Mouse (Mus musculus): ENCODE results near the gene 4930432M17Rik.
A peak's percentile ranks its signal among the peaks of the same experiment; 100 is the strongest.

Gene 4930432M17Rik

GRCm38 (mm10) chr3:121672135-121672790 is 1.7 kb downstream of the 4930432M17Rik start:
- DNase-seq (ENCODE audit: low spot score in 2 of 2), result peak in 1 of 2 experiments; percentile 30

DNA sequence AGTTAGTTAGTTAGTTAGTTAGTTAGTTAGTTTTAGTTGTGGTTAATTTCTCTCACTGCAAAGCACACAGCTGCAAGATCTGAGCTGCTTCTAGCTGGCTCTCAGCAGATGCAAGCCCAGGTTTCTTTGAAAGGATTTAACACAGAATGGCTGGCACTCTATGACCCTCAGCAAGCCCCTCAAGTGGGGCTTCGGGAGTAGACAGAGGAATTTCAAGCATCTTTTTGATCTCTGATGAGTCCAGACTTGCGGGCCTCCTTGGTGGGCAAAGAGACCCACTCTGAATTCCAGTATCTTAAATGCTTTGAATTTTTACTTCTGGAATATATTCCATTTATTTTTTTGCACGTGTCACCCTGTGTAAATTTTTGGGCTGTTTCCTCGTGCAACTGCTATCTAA is 8.4 kb downstream of the 4930432M17Rik start:
- no peak for DNase-seq (ENCODE audit: low spot score in 2 of 2)

DNA sequence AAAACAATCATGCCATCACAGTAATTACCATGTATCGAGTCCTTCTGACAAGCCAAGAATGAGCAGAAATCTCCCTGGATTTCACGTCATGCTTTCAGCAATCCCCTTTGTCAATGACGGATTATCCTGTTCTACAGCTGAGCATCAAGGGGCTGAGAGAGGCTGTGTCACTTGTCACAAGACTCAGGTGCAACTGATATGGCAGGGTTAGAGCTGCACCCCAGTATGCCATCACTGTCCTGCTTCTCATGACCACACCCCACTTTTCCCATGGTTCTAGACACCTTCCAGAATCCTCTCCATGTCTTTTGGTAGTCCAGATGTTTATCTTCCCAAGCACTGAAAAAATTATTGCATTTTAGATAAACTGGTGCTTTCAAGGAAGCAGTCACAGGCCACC is 8.9 kb downstream of the 4930432M17Rik start:
- DNase-seq (ENCODE audit: low spot score in 2 of 2), result no peak

DNA sequence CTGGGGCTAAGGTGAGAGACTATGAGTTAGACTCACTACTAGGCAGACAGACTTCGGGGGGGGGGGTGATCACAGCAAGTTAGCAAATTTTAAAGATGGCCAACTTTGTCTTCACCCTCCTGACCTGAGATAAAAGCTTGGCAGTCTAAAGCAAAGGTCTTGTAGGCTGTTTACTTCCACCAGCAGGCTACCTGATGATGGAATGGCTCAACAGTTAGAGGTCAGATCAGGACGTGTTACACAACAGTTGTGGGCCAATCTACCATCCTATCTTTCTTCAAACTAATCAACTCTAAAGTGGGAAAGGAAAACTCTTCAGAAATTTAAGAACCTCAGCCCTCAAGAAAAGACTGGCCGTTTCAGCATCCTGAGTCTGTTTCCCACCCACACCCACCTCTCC is 9.6 kb downstream of the 4930432M17Rik start:
- DNase-seq (ENCODE audit: low spot score in 2 of 2), result no peak

GRCm38 (mm10) chr3:121682439-121683411 is 12.2 kb downstream of the 4930432M17Rik start:
- DNase-seq (ENCODE audit: low spot score in 2 of 2), result no peak

- DNase-seq (ENCODE audit: low spot score in 2 of 2), result no peak
Observed at GRCm38 (mm10) chr3:121684552-121684951, 14.0 kb downstream of the 4930432M17Rik start.

- DNase-seq (ENCODE audit: low spot score in 2 of 2), result no peak
Observed at GRCm38 (mm10) chr3:121684963-121685362, 14.4 kb downstream of the 4930432M17Rik start.

- DNase-seq (ENCODE audit: low spot score in 2 of 2), result no peak
Observed at GRCm38 (mm10) chr3:121685985-121686384, 15.4 kb downstream of the 4930432M17Rik start.

DNA sequence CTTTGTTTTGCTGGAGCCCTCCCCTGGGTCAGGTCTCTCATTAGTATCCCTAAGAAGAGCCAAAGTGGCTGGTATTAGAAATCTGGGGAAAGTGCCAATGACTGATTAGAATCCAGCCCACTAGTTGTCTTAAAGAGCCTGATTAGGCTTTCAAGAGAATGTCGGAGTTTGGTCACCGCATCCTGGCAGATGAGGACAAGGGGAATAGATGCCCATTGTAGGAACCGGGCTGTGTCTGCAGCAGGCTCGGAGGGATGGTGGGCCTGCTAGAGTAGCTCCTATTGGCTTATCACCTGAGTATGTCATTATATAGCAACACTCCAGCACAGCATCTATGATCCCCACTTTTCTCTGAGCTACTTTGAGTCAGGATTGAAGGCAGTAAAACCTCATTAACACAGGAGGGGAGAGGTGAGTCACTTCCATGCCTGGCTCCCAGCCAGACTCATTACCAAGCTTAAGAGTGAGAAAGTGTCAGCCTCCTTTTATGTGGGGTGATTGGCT is 15.9 kb downstream of the 4930432M17Rik start:
- no peak for DNase-seq (ENCODE audit: low spot score in 2 of 2)

- DNase-seq (ENCODE audit: low spot score in 2 of 2), result no peak
Observed at GRCm38 (mm10) chr3:121687741-121688140, 17.2 kb downstream of the 4930432M17Rik start.

DNA sequence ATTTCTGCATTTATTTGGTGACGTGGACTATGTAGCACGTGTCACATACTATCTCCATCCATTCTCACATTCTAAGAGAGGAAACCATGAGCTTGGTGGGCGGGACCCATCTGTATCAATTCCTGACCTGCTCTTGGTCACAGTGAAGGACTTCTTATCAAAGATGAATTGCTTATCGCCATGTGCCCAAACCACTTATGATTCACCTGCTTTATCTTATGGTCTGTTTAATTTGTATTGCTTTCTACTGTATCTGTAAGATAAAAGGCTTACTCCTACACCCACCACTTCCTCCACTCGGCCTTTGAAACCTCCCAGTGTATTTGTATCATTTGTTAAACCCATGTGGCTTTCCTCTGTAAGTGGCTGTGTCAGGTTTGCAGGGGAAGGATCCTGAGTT is 18.5 kb downstream of the 4930432M17Rik start:
- DNase-seq (ENCODE audit: low spot score in 2 of 2), result no peak

GRCm38 (mm10) chr3:121689697-121690096 is 19.1 kb downstream of the 4930432M17Rik start:
- no peak for DNase-seq (ENCODE audit: low spot score in 2 of 2)

- no peak for DNase-seq (ENCODE audit: low spot score in 2 of 2)
Observed at GRCm38 (mm10) chr3:121693001-121693730, 22.6 kb downstream of the 4930432M17Rik start.

DNA sequence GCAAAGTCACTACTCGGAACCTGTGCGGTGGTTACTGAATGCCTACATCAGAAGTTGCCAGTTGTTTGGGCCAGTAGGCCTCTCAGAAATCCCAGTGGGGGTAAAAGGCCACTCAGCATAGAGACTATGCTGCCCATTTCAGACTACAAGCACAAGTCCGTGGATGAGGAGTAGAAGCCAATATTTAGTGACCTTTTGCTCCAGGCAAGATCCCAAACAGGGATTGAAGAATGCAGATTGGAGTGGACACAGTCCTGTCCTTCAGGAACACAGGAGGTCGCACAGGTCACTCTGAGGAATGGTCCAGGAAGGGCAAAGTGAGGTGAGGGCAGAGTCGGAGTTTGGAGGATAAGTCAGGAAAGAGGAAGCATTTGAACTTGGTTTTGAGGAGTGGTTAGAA is 23.2 kb downstream of the 4930432M17Rik start:
- DNase-seq (ENCODE audit: low spot score in 2 of 2), result no peak

DNA sequence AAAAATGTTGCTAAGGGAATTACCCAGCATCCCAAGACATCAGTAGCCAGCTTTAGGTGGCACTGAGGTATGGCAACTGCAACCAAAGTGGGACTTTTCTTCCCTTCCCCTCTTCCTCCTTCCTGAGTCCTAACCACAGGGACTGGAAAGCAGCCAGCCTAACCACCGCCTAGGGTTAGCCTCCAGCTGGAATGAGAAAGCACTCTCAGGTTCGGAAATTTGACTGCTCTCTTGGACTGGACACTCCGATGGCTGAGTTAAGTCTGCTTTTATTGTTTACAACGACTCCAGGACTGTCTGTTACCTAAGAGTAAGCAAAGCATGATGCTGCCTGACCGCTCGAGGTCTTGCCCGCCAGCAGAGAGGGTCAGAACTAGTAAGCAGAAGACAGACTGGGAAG is 26.6 kb downstream of the 4930432M17Rik start:
- DNase-seq (ENCODE audit: low spot score in 2 of 2), result no peak

GRCm38 (mm10) chr3:121699401-121699800 is 28.8 kb downstream of the 4930432M17Rik start:
- no peak for DNase-seq (ENCODE audit: low spot score in 2 of 2)

DNA sequence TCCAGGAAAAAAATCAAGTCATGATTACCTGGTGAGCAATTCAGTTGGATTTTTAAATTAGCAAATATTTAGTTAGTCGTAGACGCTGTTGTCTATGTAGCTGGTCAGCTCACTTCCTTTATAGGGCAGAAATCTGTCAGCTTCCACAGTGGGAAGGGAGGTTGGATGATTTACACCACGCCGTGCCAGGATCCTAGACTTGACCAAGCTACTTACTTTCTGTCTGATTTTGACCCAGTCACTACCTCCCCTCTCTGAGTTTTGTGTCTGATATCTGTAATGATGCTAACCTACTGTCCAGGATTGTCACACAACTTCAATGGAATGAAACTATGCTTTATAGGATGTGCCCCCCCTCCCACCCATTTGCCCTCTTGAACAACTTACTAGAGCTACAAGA is 29.3 kb downstream of the 4930432M17Rik start:
- no peak for DNase-seq (ENCODE audit: low spot score in 2 of 2)

DNA sequence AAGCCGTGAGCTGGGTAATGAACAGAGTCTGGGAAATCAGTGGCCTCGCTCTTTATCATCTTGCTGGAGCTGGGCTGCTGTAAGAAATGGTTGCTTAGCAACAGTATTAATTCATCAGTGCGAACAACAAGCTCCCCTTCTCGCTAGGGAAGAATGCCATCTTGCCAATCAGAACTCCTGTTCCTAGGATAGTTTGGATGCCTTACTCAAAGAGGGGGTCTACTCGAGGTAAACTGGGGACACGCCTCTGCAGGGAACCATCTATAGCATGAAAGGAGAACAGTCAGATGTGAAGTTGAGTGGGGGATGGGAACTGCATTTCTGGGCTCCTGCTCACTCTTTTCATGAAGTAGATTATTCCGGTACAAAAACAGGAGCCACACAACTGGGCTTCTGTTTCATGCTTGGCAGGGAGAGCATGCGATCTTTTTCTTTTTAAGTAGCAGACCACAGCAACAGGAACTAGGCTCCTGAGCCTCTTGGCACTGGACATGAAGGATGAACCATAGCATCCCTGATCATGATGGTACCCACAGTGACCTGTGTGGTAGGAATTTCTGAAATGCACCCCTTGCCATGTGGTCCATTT is 29.9 kb downstream of the 4930432M17Rik start:
- DNase-seq (ENCODE audit: low spot score in 2 of 2), result no peak

GRCm38 (mm10) chr3:121703155-121703879 is 32.8 kb downstream of the 4930432M17Rik start:
- DNase-seq (ENCODE audit: low spot score in 2 of 2), result no peak

DNA sequence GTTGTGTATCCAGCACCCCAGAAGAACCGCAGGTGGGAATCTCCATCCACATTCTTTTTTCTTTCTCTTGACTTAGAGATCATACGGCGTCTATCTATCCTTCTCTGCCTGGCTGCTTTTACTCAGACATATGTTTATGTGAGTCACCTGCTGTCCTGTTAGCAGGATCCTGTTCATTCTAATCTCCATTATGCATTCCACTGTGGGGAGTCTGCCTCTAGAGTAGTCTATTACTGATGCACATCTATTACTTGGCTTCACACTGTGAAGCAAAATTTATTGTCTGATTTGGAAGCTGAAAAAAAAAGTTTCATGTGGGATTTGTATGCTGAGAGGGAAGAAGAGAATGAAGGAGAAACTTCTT is 33.3 kb downstream of the 4930432M17Rik start:
- no peak for DNase-seq (ENCODE audit: low spot score in 2 of 2)

- no peak for DNase-seq (ENCODE audit: low spot score in 2 of 2)
Observed at GRCm38 (mm10) chr3:121706087-121706486, 35.5 kb downstream of the 4930432M17Rik start.

Measured in urinary bladder, postnatal 36 days (tissue).